Mouse (Mus musculus) kidney, adult 9 months (tissue): ENCODE data around the gene Gjc1.

Experiments used
- DNase-seq: peaks from one replicate; pipeline ENCODE4 v3.0.0; 2022

Gene Gjc1

GRCm38 (mm10) chr11:102819021-102819782 lies at the start of gene Gjc1:
Gene Gjc1, minus strand, starts transcription at chr11:102819700.
- DNase-seq: peak; percentile 45

- DNase-seq: peak; percentile 76
Observed at GRCm38 (mm10) chr11:102864272-102864671, 44.8 kb upstream of the Gjc1 start.

- no peak for DNase-seq
Observed at GRCm38 (mm10) chr11:102859933-102860332, 40.4 kb upstream of the Gjc1 start.

- DNase-seq: no peak
Observed at GRCm38 (mm10) chr11:102858951-102859350, 39.5 kb upstream of the Gjc1 start.

GRCm38 (mm10) chr11:102855941-102856340 lies 36.4 kb upstream of the Gjc1 start:
- DNase-seq: no peak

- no peak for DNase-seq
Observed at GRCm38 (mm10) chr11:102853760-102854159, 34.3 kb upstream of the Gjc1 start.

GRCm38 (mm10) chr11:102851883-102852282 lies 32.4 kb upstream of the Gjc1 start:
- peak; percentile 72 for DNase-seq

GRCm38 (mm10) chr11:102845926-102846325 lies 26.4 kb upstream of the Gjc1 start:
- no peak for DNase-seq

- DNase-seq: no peak
Observed at GRCm38 (mm10) chr11:102838616-102839150, 19.2 kb upstream of the Gjc1 start.

GRCm38 (mm10) chr11:102838126-102838525 lies 18.6 kb upstream of the Gjc1 start:
- peak; percentile 38 for DNase-seq

GRCm38 (mm10) chr11:102837385-102837784 lies 17.9 kb upstream of the Gjc1 start:
- DNase-seq: no peak

GRCm38 (mm10) chr11:102836146-102836545 lies 16.6 kb upstream of the Gjc1 start:
- DNase-seq: no peak

GRCm38 (mm10) chr11:102835549-102835948 lies 16.0 kb upstream of the Gjc1 start, which contains the start of gene Higd1b:
Gene Higd1b, plus strand, starts transcription at chr11:102835849.
- no peak for DNase-seq

GRCm38 (mm10) chr11:102834219-102834618 lies 14.7 kb upstream of the Gjc1 start:
- no peak for DNase-seq

- no peak for DNase-seq
Observed at GRCm38 (mm10) chr11:102832700-102833297, 13.3 kb upstream of the Gjc1 start.

GRCm38 (mm10) chr11:102830276-102830675 lies 10.8 kb upstream of the Gjc1 start:
- no peak for DNase-seq

GRCm38 (mm10) chr11:102827097-102827496 lies 7.6 kb upstream of the Gjc1 start:
- no peak for DNase-seq

- DNase-seq: no peak
Observed at GRCm38 (mm10) chr11:102826476-102826875, 7.0 kb upstream of the Gjc1 start.

- no peak for DNase-seq
Observed at GRCm38 (mm10) chr11:102821231-102821630, 1.7 kb upstream of the Gjc1 start.

GRCm38 (mm10) chr11:102820432-102820831 lies 932 bp upstream of the Gjc1 start:
- no peak for DNase-seq

- no peak for DNase-seq
Observed at GRCm38 (mm10) chr11:102819783-102820385, 384 bp upstream of the Gjc1 start.

- no peak for DNase-seq
Observed at GRCm38 (mm10) chr11:102818121-102819020, 1.1 kb downstream of the Gjc1 start.

- DNase-seq: no peak
Observed at GRCm38 (mm10) chr11:102814881-102815280, 4.6 kb downstream of the Gjc1 start.
